9 mouse cellular contexts compared by ENCODE assay signal in genomic region chr9:94681095-94681487, GRCm38 (mm10). TPM values are rescaled to one million over a fixed set of nuclear protein-coding genes. Genes with fewer than 3 reads are reported as not detected.
DNase-seq lines count a peak whose midpoint lies in the region; ATAC-seq and TF ChIP-seq lines count a peak whose summit lies in the region.
"Had no signal": no experiment of that assay in that cellular context is flagged by ENCODE, and none has a peak within 500 bp of the region (broad histone marks: within the 10 kb centered on the region; RNA-seq: fewer than 3 reads in every experiment).

No protein-coding gene starts in this region.

- H3K9ac ChIP-seq in forebrain, embryonic 13.5 days, result no peak overlapping the region

- DNase-seq in layer of hippocampus, adult 11-12 months (ENCODE audit: low spot score), result peak; percentile 34
- DNase-seq in layer of hippocampus, postnatal 25 days (ENCODE audit: extremely low spot score in 1 of 2, low spot score in 1 of 2), result no peak
- DNase-seq in cerebellum, adult 9-10 months, result peak; percentile 52
- peak; percentile 41 to 56 for DNase-seq in gastrocnemius, postnatal 36 days
- DNase-seq in embryo, embryonic 10.5 days (ENCODE audit: low spot score), result no peak
- no peak for DNase-seq in thymus, postnatal 36 days

- no peaks in the 10 kb centered on the region for H3K4me1 ChIP-seq in forebrain, embryonic 13.5 days

- intact Hi-C loops in gastrocnemius, postnatal 36 days (cut with DNase I), result no loop called here

- H3K9me3 ChIP-seq in forebrain, embryonic 13.5 days (replicated peaks), result no peaks in the 10 kb centered on the region

- no peak for ATAC-seq in forebrain, embryonic 13.5 days
- ATAC-seq: forebrain, embryonic 16.5 days had no signal

- 94% methylated on average over 8 of the region's 8 CpGs for WGBS in forebrain, embryonic 13.5 days

- no peak overlapping the region for H3K4me3 ChIP-seq in myocyte
- no peak overlapping the region for H3K4me3 ChIP-seq in forebrain, embryonic 13.5 days

- TF ChIP-seq POLR2A in myocyte (IDR thresholded peaks at IDR 0.05; ENCODE audit: insufficient read length, low read depth), result peak; percentile 58

- H3K27ac ChIP-seq in forebrain, embryonic 13.5 days, result no peak overlapping the region

- no peak overlapping the region for H3ac ChIP-seq in myocyte (ENCODE audit: control insufficient read depth, insufficient read length)

- H3K79me2 ChIP-seq in myocyte (ENCODE audit: control insufficient read depth, insufficient read depth), result peaks cover 28% of the 10 kb centered on the region

- no peaks in the 10 kb centered on the region for H3K27me3 ChIP-seq in myocyte (ENCODE audit: control insufficient read depth, insufficient read depth, insufficient read length)
- H3K27me3 ChIP-seq in forebrain, embryonic 13.5 days, result no peaks in the 10 kb centered on the region

- H3K36me3 ChIP-seq in myocyte (ENCODE audit: control insufficient read depth, insufficient read depth), result peaks cover 17% of the 10 kb centered on the region
- H3K36me3 ChIP-seq in forebrain, embryonic 13.5 days (ENCODE audit: poor library complexity, severe bottlenecking), result no peaks in the 10 kb centered on the region

- H3K4me2 ChIP-seq in myocyte (ENCODE audit: low read depth), result peak overlapping the region; percentile 70
- no peak overlapping the region for H3K4me2 ChIP-seq in forebrain, embryonic 13.5 days

TF ChIP-seq in myocyte, 11 proteins besides CTCF, POLR2A, EP300 and RAD21:
- TF ChIP-seq CEBPB (IDR thresholded peaks at IDR 0.05; ENCODE audit: insufficient read depth, poor library complexity, severe bottlenecking), result no peak
- peak in 2 of 3 experiments; percentile 97 to 98 for TF ChIP-seq MYOD1 (IDR thresholded peaks at IDR 0.05; ENCODE audit: control insufficient read depth in 1 of 3, insufficient read length in 2 of 3, low read depth in 2 of 3)
- peak; percentile 31 for TF ChIP-seq POLR2AphosphoS2 (IDR thresholded peaks at IDR 0.05; ENCODE audit: insufficient read length, low read depth)
- TF ChIP-seq TCF12 (IDR thresholded peaks at IDR 0.05; ENCODE audit: insufficient read depth, poor library complexity, severe bottlenecking), result no peak
- TF ChIP-seq SRF (IDR thresholded peaks at IDR 0.05; ENCODE audit: control insufficient read depth, insufficient read length, low read depth), result no peak
- TF ChIP-seq MYOG (IDR thresholded peaks at IDR 0.05; ENCODE audit: control insufficient read depth in 1 of 3, insufficient read depth in 1 of 3, insufficient read length in 2 of 3, low read depth in 2 of 3), result peak; percentile 72 to 96 (median 94)
- TF ChIP-seq TCF3 (IDR thresholded peaks at IDR 0.05; ENCODE audit: insufficient read length, low read depth), result no peak
- no peak for TF ChIP-seq REST (IDR thresholded peaks at IDR 0.05; ENCODE audit: insufficient read depth, insufficient read length)
- TF ChIP-seq MAX (IDR thresholded peaks at IDR 0.05; ENCODE audit: low read depth), result no peak
- no peak for TF ChIP-seq E2F4 (IDR thresholded peaks at IDR 0.05; ENCODE audit: insufficient read depth)
- no peak for TF ChIP-seq USF1 (IDR thresholded peaks at IDR 0.05; ENCODE audit: low read depth)

RNA-seq across cellular contexts. Expression of gene Slc9a9, which starts 11.4 kb away (rescaled TPM):
- 10 to 100 TPM; 12.3 to 18.0 TPM for total RNA-seq in layer of hippocampus, postnatal 25 days (2021)
- 1 to 10 TPM; 2.7 to 2.9 TPM for total RNA-seq in gastrocnemius, postnatal 36 days (2021)
- polyA plus RNA-seq in myocyte (2012; fragmentation: generic; extraction: Trizol), result 21.5 TPM
- 2.2 and 2.8 TPM in 2 replicates for polyA plus RNA-seq in forebrain, embryonic 13.5 days (2015; fragmentation: Nextera tagmentation; extraction: Ambion mirVana)

Comparison
In these comparisons a context has a peak if more than half of its experiments do, and no peak if none do; other contexts are left out.
1. DNase-seq: peak in layer of hippocampus, adult 11-12 months (single experiment), cerebellum, adult 9-10 months (single experiment) and gastrocnemius, postnatal 36 days (2 of 2); none in layer of hippocampus, postnatal 25 days (0 of 2), embryo, embryonic 10.5 days (single experiment) and thymus, postnatal 36 days (0 of 2).